Mouse (Mus musculus) T-helper 17 cell (primary cell): ENCODE measurements around the gene Gm28102.
"Not testable (repeated sequence)": the region's sequence is repeated elsewhere in the genome, so short reads cannot be mapped to it uniquely, and the experiment has no call there.

Experiments
- in situ Hi-C, 2 experiments: fragments of 300-600 bp; cut with MboI, MseI; formaldehyde crosslinking; loops; 1 replicate in 1 of 2; 2 replicates in 1 of 2; pipeline ENCODE4 v1.15.1; 2025; ENCODE audit warnings: high pct_unique_total_duplicates in 2 of 2

The Gm28102 gene

GRCm38 (mm10) chrY:88053015-88053414 lies at the start of gene Gm28102:
Gene Gm28102, plus strand, starts transcription at chrY:88053315.
- in situ Hi-C loops, result not testable (repeated sequence)
